ENCODE assay signal across 8 mouse cellular contexts in genomic region chr6:115901489-115901931, GRCm38 (mm10). TPM values are rescaled to one million over a fixed set of nuclear protein-coding genes. Genes with fewer than 3 reads are reported as not detected.
DNase-seq lines count a peak whose midpoint lies in the region; ATAC-seq and TF ChIP-seq lines count a peak whose summit lies in the region.

No protein-coding gene starts in this region.

- no peak overlapping the region for H3K4me3 ChIP-seq in forebrain, embryonic 10.5 days
- no peak overlapping the region for H3K4me3 ChIP-seq in forebrain, postnatal 0 days (ENCODE audit: low read depth, low read length)
- H3K4me3 ChIP-seq in CH12.LX (replicated peaks in 1 of 3; ENCODE audit: low read depth in 2 of 3, low read length in 2 of 3, poor library complexity in 1 of 3): no peak overlapping the region
- no peak overlapping the region for H3K4me3 ChIP-seq in stomach, embryonic 16.5 days (replicated peaks; ENCODE audit: low read length)

- no peak; the same call in 1 of the 2 replicates for TF ChIP-seq EP300 in CH12.LX (IDR thresholded peaks at IDR 0.05; ENCODE audit: low read length)

- no peak for TF ChIP-seq CTCF in forebrain, postnatal 0 days (IDR thresholded peaks at IDR 0.05; ENCODE audit: low read depth)
- no peak for TF ChIP-seq CTCF in CH12.LX (conservative IDR thresholded peaks at IDR 0.05 in 1 of 2, IDR thresholded peaks at IDR 0.05 in 1 of 2; ENCODE audit: low read depth in 2 of 2, low read length in 2 of 2)

- no peak; the same call in 1 of the 2 replicates for TF ChIP-seq RAD21 in CH12.LX (IDR thresholded peaks at IDR 0.05; ENCODE audit: low read depth, low read length)

- dilution Hi-C loops in CH12.LX (cut with MboI; ENCODE audit: extremely low pct_ligation_motif_present, extremely low pct_unique_long_range_greater_than_20kb, low sequenced_read_pairs): no loop called here

- 0 out of 2 replicates have a peak overlapping the region, but pooled peaks have one; percentile 9 for H3K27ac ChIP-seq in forebrain, embryonic 10.5 days
- no peak overlapping the region for H3K27ac ChIP-seq in forebrain, postnatal 0 days (ENCODE audit: low read depth, low read length)
- H3K27ac ChIP-seq in CH12.LX (ENCODE audit: insufficient read depth, low read depth): no peak overlapping the region
- peak overlapping the region; percentile 25 for H3K27ac ChIP-seq in stomach, embryonic 16.5 days (ENCODE audit: low read length)

- no peak for ATAC-seq in forebrain, postnatal 0 days
- ATAC-seq in stomach, embryonic 16.5 days (ENCODE audit: insufficient read depth, low FRiP score): no peak

- in situ Hi-C loops in CH12.LX (cut with MboI; ENCODE audit: low pct_ligation_motif_present, low pct_unique_long_range_greater_than_20kb, low sequenced_read_pairs): loop anchor here (5.0 kb wide), 2 partner anchors 96 to 231 kb away; partner anchors contain the start of gene Plxnd1

- no peak overlapping the region for H3K9ac ChIP-seq in forebrain, postnatal 0 days
- H3K9ac ChIP-seq in CH12.LX (ENCODE audit: insufficient read depth, low read depth): no peak overlapping the region
- H3K9ac ChIP-seq in stomach, embryonic 16.5 days (ENCODE audit: low read length): no peak overlapping the region

- TF ChIP-seq POLR2A in CH12.LX (IDR thresholded peaks at IDR 0.05; ENCODE audit: low read depth, low read length): no peak

- no peaks in the 10 kb centered on the region for H3K79me2 ChIP-seq in CH12.LX (replicated peaks; ENCODE audit: control insufficient read depth, extremely low read depth, insufficient read depth, poor library complexity, severe bottlenecking)

- H3K27me3 ChIP-seq in forebrain, embryonic 10.5 days (ENCODE audit: poor library complexity, severe bottlenecking): no peaks in the 10 kb centered on the region
- no peaks in the 10 kb centered on the region for H3K27me3 ChIP-seq in forebrain, postnatal 0 days (ENCODE audit: insufficient read depth, low read length)
- H3K27me3 ChIP-seq in CH12.LX (replicated peaks): no peaks in the 10 kb centered on the region
- no peaks in the 10 kb centered on the region for H3K27me3 ChIP-seq in stomach, embryonic 16.5 days (ENCODE audit: control insufficient read depth, insufficient read depth, low read length)

- no peak for DNase-seq in forebrain, embryonic 10.5 days (ENCODE audit: extremely low spot score, low spot score)
- no peak for DNase-seq in forebrain, postnatal 0 days
- DNase-seq in CH12.LX (ENCODE audit: extremely low read depth): peak; percentile 55
- peak; percentile 43 to 50 for DNase-seq in gastrocnemius, adult 8-10 months (ENCODE audit: low spot score in 2 of 2)
- DNase-seq in kidney, adult 8-10 months: peak; percentile 49 to 74
- DNase-seq in urinary bladder, postnatal 10 days (ENCODE audit: low spot score): no peak
- DNase-seq in testis, postnatal 14 days (ENCODE audit: low spot score): no peak

- H3K4me2 ChIP-seq in forebrain, postnatal 0 days (ENCODE audit: low read depth): no peak overlapping the region
- no peak overlapping the region for H3K4me2 ChIP-seq in CH12.LX (ENCODE audit: insufficient read depth, low read depth, poor library complexity, severe bottlenecking)
- no peak overlapping the region for H3K4me2 ChIP-seq in stomach, embryonic 16.5 days (ENCODE audit: low read depth, low read length)

- no peaks in the 10 kb centered on the region for H3K4me1 ChIP-seq in forebrain, embryonic 10.5 days
- 0 out of 2 replicates have a peak, but pooled peaks cover 4% of the 10 kb centered on the region for H3K4me1 ChIP-seq in forebrain, postnatal 0 days (ENCODE audit: insufficient read depth)
- peaks cover 27 to 81% of the 10 kb centered on the region in 2 experiments for H3K4me1 ChIP-seq in CH12.LX (ENCODE audit: control insufficient read depth in 1 of 2, insufficient read depth in 2 of 2)
- H3K4me1 ChIP-seq in stomach, embryonic 16.5 days (ENCODE audit: control insufficient read depth, insufficient read depth, low read length): no peaks in the 10 kb centered on the region

- WGBS in forebrain, embryonic 10.5 days: 86% methylated on average over 8 of the region's 8 CpGs
- WGBS in forebrain, postnatal 0 days: 79% methylated on average over 8 of the region's 8 CpGs
- WGBS in stomach, embryonic 16.5 days: 73% methylated on average over 8 of the region's 8 CpGs

- H3K36me3 ChIP-seq in forebrain, embryonic 10.5 days (replicated peaks): peaks cover 42% of the 10 kb centered on the region
- H3K36me3 ChIP-seq in forebrain, postnatal 0 days (ENCODE audit: insufficient read depth): peaks cover 13% of the 10 kb centered on the region
- peaks cover 6 to 27% of the 10 kb centered on the region in 2 experiments for H3K36me3 ChIP-seq in CH12.LX (replicated peaks in 1 of 2; ENCODE audit: control insufficient read depth in 1 of 2, insufficient read depth in 1 of 2, low read length in 1 of 2)
- no peaks in the 10 kb centered on the region for H3K36me3 ChIP-seq in stomach, embryonic 16.5 days (ENCODE audit: control insufficient read depth, insufficient read depth, low read length)

- no peaks in the 10 kb centered on the region for H3K9me3 ChIP-seq in forebrain, embryonic 10.5 days
- H3K9me3 ChIP-seq in forebrain, postnatal 0 days (ENCODE audit: low read length): no peaks in the 10 kb centered on the region
- no peaks in the 10 kb centered on the region for H3K9me3 ChIP-seq in CH12.LX (replicated peaks; ENCODE audit: low read length)
- H3K9me3 ChIP-seq in stomach, embryonic 16.5 days (replicated peaks; ENCODE audit: control insufficient read depth, low read length): no peaks in the 10 kb centered on the region

TF ChIP-seq in CH12.LX, 34 proteins besides CTCF, POLR2A, EP300 and RAD21:
- peak; percentile 56 for TF ChIP-seq NRF1 (IDR thresholded peaks at IDR 0.05; ENCODE audit: low read depth, low read length)
- no peak for TF ChIP-seq SIN3A (IDR thresholded peaks at IDR 0.05; ENCODE audit: low read length)

RNA-seq across cellular contexts. Expression of gene Rho, which starts 30.0 kb away (rescaled TPM):
- 0.06 and 0.10 TPM in 2 replicates for polyA plus RNA-seq in forebrain, embryonic 10.5 days (2016; fragmentation: Nextera tagmentation; extraction: Ambion mirVana)
- total RNA-seq in forebrain, postnatal 0 days (2014; rRNA removed): 0.23 and 0.57 TPM in 2 replicates
- 0.08 TPM in 1 of 2 replicates, not detected in the other for polyA plus RNA-seq in forebrain, postnatal 0 days (2015; fragmentation: Nextera tagmentation; extraction: Ambion mirVana)
- total RNA-seq in CH12.LX (2012; rRNA removed) (0.04 and 0.17 TPM in 2 replicates), CH12.LX (2014; rRNA removed) (0.04 TPM in 1 of 2 replicates, not detected in the other)
- not detected in 2 replicates for polyA plus RNA-seq in CH12.LX (2012; ENCODE audit: insufficient read length, low read depth)
- total RNA-seq in gastrocnemius, adult 8-10 months (2022): not detected
- polyA plus RNA-seq in stomach, embryonic 16.5 days (2015; fragmentation: Nextera tagmentation; extraction: Ambion mirVana): 0.09 TPM in 2 replicates

RNA-seq across cellular contexts. Expression of gene H1foo, which starts 43.2 kb away (rescaled TPM):
- polyA plus RNA-seq in forebrain, embryonic 10.5 days (2016; fragmentation: Nextera tagmentation; extraction: Ambion mirVana): not detected in 2 replicates
- total RNA-seq in forebrain, postnatal 0 days (2014; rRNA removed): not detected in 2 replicates
- polyA plus RNA-seq in forebrain, postnatal 0 days (2015; fragmentation: Nextera tagmentation; extraction: Ambion mirVana): not detected in 2 replicates
- total RNA-seq in CH12.LX (2012; rRNA removed) (0.89 and 1.3 TPM in 2 replicates), CH12.LX (2014; rRNA removed) (0.77 and 0.90 TPM in 2 replicates)
- polyA plus RNA-seq in CH12.LX (2012; ENCODE audit: insufficient read length, low read depth): 1.0 and 1.4 TPM in 2 replicates
- not detected for total RNA-seq in gastrocnemius, adult 8-10 months (2022)
- not detected in 2 replicates for polyA plus RNA-seq in stomach, embryonic 16.5 days (2015; fragmentation: Nextera tagmentation; extraction: Ambion mirVana)

RNA-seq across cellular contexts. Expression of gene Ift122, which starts 48.2 kb away (rescaled TPM):
- 31.0 TPM in 2 replicates for polyA plus RNA-seq in forebrain, embryonic 10.5 days (2016; fragmentation: Nextera tagmentation; extraction: Ambion mirVana)
- 27.1 and 32.6 TPM in 2 replicates for total RNA-seq in forebrain, postnatal 0 days (2014; rRNA removed)
- 17.6 and 25.6 TPM in 2 replicates for polyA plus RNA-seq in forebrain, postnatal 0 days (2015; fragmentation: Nextera tagmentation; extraction: Ambion mirVana)
- total RNA-seq in CH12.LX (2012; rRNA removed) (8.8 and 14.1 TPM in 2 replicates), CH12.LX (2014; rRNA removed) (5.9 and 7.9 TPM in 2 replicates)
- 6.9 and 8.6 TPM in 2 replicates for polyA plus RNA-seq in CH12.LX (2012; ENCODE audit: insufficient read length, low read depth)
- total RNA-seq in gastrocnemius, adult 8-10 months (2022): 1 to 10 TPM; 3.3 to 4.9 (median 4.0) TPM
- polyA plus RNA-seq in stomach, embryonic 16.5 days (2015; fragmentation: Nextera tagmentation; extraction: Ambion mirVana): 21.0 and 21.1 TPM in 2 replicates

RNA-seq across cellular contexts. Expression of gene Mbd4, which starts 48.3 kb away (rescaled TPM):
- 36.2 and 39.2 TPM in 2 replicates for polyA plus RNA-seq in forebrain, embryonic 10.5 days (2016; fragmentation: Nextera tagmentation; extraction: Ambion mirVana)
- total RNA-seq in forebrain, postnatal 0 days (2014; rRNA removed): 6.6 and 6.7 TPM in 2 replicates
- polyA plus RNA-seq in forebrain, postnatal 0 days (2015; fragmentation: Nextera tagmentation; extraction: Ambion mirVana): 4.3 and 6.8 TPM in 2 replicates
- total RNA-seq in CH12.LX (2012; rRNA removed): 6.8 and 7.3 TPM in 2 replicates
- 11.3 and 12.2 TPM in 2 replicates for total RNA-seq in CH12.LX (2014; rRNA removed)
- polyA plus RNA-seq in CH12.LX (2012; ENCODE audit: insufficient read length, low read depth): 7.9 and 8.6 TPM in 2 replicates
- total RNA-seq in gastrocnemius, adult 8-10 months (2022): 1 to 10 TPM in 2 of 4 experiments, under 1 TPM in 2; 0.80 to 1.2 (median 1.0) TPM
- 14.9 and 15.0 TPM in 2 replicates for polyA plus RNA-seq in stomach, embryonic 16.5 days (2015; fragmentation: Nextera tagmentation; extraction: Ambion mirVana)

Comparison
In these comparisons a context has a peak if more than half of its experiments do, and no peak if none do; other contexts are left out.
1. H3K27ac ChIP-seq: peak in forebrain, embryonic 10.5 days (single experiment) and stomach, embryonic 16.5 days (single experiment); none in forebrain, postnatal 0 days (single experiment) and CH12.LX (single experiment).
2. DNase-seq: peak in CH12.LX (single experiment), gastrocnemius, adult 8-10 months (2 of 2) and kidney, adult 8-10 months (2 of 2); none in forebrain, embryonic 10.5 days (single experiment), forebrain, postnatal 0 days (single experiment), urinary bladder, postnatal 10 days (single experiment) and testis, postnatal 14 days (single experiment).